Mouse (Mus musculus) brown adipose tissue, adult 24 weeks (tissue): ENCODE data around the gene Bmp2k. TPM values are rescaled to one million over a fixed set of nuclear protein-coding genes. Genes with fewer than 3 reads are reported as not detected.

Experiments used
- H3K27ac ChIP-seq: fragments of 200-500 bp; replicated peaks from 2 replicates; pipeline ENCODE4 v1.5.1; 2012; ENCODE audit warnings: low read depth, mild to moderate bottlenecking, low read length
- H3K4me1 ChIP-seq: fragments of 200-500 bp; 2 replicates; pipeline ENCODE4 v1.6.1; 2012; ENCODE audit warnings: low read length, mixed read lengths; ENCODE audit not compliant: control insufficient read depth, insufficient read depth, insufficient read length
- H3K4me3 ChIP-seq: fragments of 200-500 bp; 2 replicates; pipeline ENCODE4 v1.5.1; 2012; ENCODE audit warnings: low read depth, mild to moderate bottlenecking, low read length, moderate library complexity; ENCODE audit not compliant: insufficient read depth
- polyA plus RNA-seq: library from polyadenylated mRNA; stranded (reverse); fragments of >200 nt; gene quantifications from 2 replicates; pipeline ENCODE4 v1.2.4, GENCODE M21; 2012; ENCODE audit not compliant: missing spikeins, insufficient read depth, insufficient read length

The Bmp2k gene
- polyA plus RNA-seq, 1 experiment, result 7.4 TPM

DNA sequence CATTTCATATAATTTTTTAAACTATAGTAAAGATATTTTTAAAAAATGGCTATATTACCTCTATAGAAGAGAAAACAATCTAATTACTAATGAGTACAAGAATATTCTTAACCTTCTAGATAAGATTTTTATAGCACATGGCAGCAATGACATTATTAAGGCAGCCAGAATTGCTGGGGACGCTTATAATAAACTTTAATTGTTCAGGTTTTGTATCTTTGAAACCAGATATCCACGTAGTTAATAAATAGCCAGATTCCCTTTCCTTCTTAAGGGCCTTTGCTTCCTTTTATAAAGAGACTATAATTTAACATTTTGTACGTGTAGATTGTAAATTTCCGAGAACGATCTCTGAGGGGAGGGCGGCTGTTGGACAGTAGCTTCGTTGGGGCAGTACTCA lies 47.8 kb downstream of the Bmp2k start:
- Histone ChIP-seq H3K4me3 (no peak overlapping the region), H3K27ac (no peak overlapping the region), H3K4me1 (no peaks in the 10 kb centered on the region)

DNA sequence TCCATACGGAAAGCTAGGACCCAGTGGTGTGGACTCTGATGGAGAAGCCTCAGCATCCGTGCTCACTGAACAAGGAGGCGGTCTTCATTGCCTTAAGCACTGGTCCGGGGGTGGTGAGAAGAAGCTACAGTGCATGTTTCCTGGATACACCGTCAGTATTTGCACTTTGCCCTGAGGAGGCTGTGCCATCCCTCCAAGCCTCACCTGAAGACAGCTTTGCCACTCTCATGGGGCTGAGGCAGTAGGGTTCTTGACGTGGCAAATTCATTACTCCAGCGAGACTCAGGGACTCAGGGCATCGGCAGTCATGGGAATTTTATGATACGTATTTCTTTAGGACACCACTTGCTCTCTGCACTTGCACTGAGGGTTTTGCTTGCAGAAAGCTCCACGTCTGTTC lies 49.2 kb downstream of the Bmp2k start:
- Histone ChIP-seq H3K4me1 (no peaks in the 10 kb centered on the region), H3K4me3 (no peak overlapping the region), H3K27ac (no peak overlapping the region)

DNA sequence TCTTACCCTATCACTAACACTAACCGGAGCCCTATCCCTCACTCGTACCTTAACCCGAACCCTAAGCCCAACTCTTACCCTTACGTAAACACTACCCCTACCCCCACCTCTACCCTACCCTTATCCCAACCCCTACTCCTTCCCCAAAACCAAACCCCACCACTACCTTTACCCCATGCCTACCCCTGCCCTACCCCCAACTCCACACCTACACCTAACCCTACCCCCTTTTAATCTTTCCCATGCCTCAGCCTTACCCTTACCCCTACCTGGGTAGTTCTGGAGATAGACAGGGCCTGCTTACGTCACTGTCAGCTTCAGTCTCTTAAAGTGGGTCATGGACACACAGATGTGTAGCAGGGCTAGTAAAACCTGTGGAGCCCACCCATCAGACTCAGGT lies 51.4 kb downstream of the Bmp2k start:
- Histone ChIP-seq H3K27ac (no peak overlapping the region), H3K4me3 (no peak overlapping the region)

DNA sequence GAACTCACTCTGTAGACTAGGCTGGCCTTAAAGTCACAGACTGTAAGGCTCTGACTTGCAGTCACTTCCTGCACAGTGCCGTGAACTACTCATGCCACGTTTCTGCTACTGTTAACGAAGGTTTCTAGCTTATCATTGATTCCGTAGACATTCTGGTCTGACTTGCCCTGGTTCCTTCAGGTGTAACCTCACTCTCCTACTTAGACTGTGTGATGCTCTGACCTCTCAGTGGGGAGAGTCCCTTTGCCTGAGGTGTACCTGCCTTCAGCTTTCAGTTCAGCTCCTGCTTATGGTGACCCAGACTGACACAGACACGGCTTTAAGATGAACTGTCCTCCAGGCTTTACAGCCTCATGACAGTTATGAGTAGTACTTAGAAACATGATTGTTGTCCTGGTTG lies 56.7 kb downstream of the Bmp2k start:
- no peak overlapping the region for H3K27ac ChIP-seq
- H3K4me1 ChIP-seq, result no peaks in the 10 kb centered on the region

More for the DNA sequence above, 51.4 kb downstream of the Bmp2k start:
- no peaks in the 10 kb centered on the region for H3K4me1 ChIP-seq

DNA sequence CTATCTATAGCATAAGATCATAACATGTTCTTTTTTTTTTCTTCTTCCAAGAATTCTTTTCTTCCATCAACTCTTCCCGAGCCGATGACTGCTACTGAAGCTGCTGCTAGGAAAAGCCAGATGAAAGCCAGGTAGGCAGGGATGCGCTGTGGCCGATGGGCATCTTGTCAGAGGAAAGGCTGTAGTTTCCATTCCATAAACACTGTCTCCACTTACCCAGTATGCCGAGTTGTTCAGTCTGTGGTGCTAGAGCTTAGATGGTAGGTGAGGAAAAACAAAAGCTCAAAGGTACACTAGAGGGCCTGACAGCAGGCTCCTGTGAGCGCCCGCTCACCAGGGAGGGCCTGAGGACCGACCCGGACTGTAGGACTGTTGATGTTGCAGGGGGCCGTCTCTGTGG lies 57.3 kb downstream of the Bmp2k start:
- Histone ChIP-seq H3K4me1 (no peaks in the 10 kb centered on the region), H3K27ac (no peak overlapping the region)

More for the DNA sequence above, 56.7 kb downstream of the Bmp2k start:
- no peak overlapping the region for H3K4me3 ChIP-seq

DNA sequence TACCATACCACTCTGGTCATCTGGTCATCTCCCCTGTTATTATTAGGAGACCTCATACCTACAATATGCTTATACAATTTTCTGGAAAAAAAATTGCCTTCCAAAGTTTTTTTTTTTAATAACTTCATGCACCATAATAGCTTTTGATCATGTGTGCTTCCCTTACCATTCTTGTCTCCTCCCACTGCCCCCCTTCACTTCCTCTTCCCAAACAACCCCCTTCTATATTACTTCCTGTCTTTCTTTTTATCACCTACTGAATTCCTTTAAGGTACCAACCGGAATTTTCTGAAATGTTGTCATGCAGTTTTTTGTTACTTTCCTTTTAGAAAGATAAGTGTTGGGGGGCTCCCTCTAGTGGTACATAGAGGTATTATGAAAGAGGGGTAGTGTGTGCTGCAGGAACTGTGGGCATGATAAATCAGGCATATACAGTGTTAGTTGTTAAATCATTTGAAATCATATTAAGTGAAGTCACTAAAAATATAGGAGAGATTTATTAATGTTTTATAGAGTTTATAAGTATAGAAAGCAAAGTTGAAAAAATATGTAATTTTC lies 58.1 kb downstream of the Bmp2k start:
- H3K27ac ChIP-seq, result no peak overlapping the region
- no peaks in the 10 kb centered on the region for H3K4me1 ChIP-seq
- H3K4me3 ChIP-seq, result no peak overlapping the region

More for the DNA sequence above, 57.3 kb downstream of the Bmp2k start:
- no peak overlapping the region for H3K4me3 ChIP-seq

DNA sequence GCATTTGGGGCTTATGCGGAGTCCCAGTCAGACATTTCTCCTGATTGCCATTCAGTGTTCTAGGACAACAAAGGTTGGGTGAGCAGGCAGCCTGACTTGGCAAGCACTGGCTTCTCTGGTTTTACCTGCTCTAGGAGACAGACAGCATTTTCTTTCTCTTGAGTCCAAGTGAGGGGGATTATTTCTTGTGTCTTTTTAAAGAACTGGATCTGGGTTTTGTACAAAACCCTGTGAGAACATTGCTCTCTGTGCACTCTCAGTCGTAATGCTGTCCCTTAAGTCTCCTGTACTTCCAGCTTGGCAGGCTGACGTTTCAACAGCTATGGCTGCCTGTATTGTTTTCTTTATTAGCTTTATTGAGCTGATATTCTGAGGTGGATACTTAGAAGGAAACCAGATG lies 58.9 kb downstream of the Bmp2k start:
- H3K27ac ChIP-seq, result no peak overlapping the region
- H3K4me3 ChIP-seq, result no peak overlapping the region
- no peaks in the 10 kb centered on the region for H3K4me1 ChIP-seq

DNA sequence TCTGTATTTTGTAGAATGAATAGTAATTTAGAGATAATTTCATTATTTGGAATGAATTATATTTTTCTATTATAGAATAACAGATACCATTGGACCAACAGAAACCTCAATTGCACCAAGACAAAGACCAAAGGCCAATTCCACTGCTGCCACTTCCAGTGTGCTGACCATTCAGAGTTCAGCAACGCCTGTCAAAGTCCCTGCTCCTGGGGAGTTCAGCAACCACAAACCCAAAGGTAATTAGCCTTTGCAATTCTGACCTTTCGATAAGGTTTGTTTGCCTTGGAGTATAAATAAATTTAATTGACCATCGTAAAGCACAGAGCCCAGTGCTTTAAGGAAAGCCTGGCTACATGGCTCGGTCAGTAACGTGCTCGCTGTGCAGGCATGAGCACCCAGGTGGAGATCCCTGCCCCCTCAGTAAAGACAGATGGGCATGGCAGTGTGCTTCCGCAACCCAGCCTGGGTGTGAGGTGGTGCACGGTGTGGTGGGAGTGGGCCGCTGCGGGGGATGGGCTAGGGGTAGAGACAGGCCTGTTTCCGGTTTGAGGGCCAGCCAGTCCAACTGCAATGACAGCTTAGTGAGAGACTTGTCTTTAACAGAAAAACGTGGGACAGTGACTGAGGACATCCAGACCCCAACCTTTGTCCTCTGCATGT lies 59.4 kb downstream of the Bmp2k start:
- no peak overlapping the region for H3K4me3 ChIP-seq
- no peak overlapping the region for H3K27ac ChIP-seq
- no peaks in the 10 kb centered on the region for H3K4me1 ChIP-seq

DNA sequence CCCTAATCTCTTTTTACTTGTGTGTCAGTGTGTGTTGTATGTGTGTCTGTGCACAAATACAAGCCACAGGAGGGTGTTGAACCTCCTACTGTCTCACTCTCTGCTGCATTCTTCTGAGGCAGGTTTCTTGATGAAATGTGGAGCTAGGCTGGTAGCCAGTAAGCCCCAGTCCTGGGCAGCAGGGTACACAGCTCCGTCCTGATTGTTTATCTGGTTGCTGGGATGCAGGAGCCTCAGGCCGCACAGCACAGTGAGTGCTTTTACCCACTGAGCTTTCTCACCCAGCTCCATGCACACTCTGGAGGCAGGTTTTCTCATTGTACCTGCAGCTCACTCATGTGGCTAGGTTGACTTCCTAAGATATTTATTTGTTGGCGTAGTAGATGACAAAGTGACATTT lies 63.4 kb downstream of the Bmp2k start:
- Histone ChIP-seq H3K27ac (no peak overlapping the region), H3K4me3 (no peak overlapping the region), H3K4me1 (no peaks in the 10 kb centered on the region)

DNA sequence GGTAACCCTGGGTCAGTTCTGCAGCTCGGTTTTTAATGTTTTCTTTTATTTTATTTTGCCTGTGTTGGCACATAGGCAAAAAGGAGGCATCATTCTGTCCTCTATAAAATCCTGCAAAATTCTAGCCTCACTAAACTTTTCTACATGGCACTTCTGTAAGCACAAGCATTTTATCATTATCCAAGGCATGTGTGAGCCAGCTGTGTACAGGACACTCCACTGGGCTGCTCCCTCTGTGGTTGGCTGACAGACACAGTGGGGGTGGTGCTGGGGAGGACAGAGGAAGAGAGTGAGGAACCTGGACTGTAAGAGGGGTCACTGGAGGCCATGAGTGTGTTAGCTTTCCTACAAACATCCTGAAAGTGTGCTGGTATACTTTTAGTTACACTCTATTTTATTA lies 64.6 kb downstream of the Bmp2k start:
- no peak overlapping the region for H3K27ac ChIP-seq
- no peaks in the 10 kb centered on the region for H3K4me1 ChIP-seq
- no peak overlapping the region for H3K4me3 ChIP-seq

DNA sequence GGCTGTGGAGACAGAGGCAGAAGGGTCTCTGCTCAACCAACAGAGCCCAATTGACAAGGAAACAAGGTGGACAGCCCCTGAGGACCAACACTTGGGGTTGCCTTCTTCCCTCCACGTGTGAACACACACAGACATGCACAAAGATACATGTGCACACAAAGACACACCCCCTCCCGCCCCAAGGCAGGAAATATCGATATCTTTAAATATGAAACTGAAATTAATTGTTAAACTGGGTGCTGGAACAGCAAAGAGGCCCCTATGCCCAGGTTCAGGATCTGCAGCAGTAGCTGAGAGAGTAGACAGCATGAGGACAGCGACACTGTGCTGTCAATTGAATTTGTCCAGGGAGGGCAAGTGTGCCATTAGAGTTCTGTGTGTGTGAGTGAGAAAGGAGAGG lies 68.3 kb downstream of the Bmp2k start:
- no peaks in the 10 kb centered on the region for H3K4me1 ChIP-seq
- H3K27ac ChIP-seq, result no peak overlapping the region
- no peak overlapping the region for H3K4me3 ChIP-seq

DNA sequence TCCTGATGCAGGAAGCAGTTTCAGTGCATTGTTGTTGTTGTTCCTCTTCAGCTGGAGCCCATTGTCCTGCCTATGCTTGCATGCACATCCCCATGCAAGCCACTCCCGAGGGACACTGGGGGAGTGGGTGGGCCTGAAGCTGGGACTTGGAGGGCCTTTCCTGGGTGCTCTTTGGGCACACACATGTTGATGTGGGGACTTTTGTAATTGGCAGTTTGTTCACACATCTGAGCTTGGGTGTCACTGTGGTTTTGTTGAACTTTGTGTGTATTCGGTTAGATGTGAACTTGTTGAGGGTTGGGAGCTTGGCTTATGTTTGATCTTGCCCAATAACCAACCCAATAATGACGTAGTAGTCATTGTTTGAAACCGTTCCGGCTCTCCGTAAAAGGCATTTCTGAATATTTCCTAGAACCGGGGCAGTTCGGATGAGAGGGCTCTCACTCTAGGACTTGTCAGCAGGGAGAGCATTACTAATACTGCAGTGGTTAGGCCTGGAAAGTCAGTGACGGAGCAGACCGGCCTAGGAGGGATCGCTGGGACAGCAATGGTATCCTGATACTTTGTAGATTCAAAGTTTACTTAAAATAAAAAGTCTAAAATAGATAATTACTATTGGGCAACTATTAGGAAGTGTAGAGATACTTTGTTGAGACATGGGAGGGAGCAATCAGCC lies 78.1 kb downstream of the Bmp2k start:
- Histone ChIP-seq H3K4me1 (peaks cover 4% of the 10 kb centered on the region), H3K4me3 (no peak overlapping the region), H3K27ac (no peak overlapping the region)

DNA sequence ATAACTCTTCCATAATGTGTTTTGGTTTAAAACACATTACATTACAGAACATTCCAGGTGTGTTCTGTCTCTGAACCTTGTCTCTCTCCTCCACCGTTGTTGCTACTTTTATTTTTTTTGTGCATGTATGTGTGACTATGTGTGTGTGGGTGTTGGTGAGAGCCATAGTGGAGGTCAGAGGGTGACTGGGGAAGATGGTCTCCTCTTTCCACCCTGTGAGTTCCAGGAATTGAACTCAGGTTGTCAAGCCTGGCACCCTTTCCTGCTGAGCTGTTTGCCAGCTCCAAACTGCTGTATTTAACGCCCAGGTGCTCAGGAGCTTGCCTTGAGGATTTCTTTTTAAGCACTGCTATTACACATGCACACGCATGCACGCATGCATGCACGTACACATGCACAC lies 78.7 kb downstream of the Bmp2k start:
- Histone ChIP-seq H3K27ac (no peak overlapping the region), H3K4me3 (no peak overlapping the region), H3K4me1 (peaks cover 4% of the 10 kb centered on the region)

DNA sequence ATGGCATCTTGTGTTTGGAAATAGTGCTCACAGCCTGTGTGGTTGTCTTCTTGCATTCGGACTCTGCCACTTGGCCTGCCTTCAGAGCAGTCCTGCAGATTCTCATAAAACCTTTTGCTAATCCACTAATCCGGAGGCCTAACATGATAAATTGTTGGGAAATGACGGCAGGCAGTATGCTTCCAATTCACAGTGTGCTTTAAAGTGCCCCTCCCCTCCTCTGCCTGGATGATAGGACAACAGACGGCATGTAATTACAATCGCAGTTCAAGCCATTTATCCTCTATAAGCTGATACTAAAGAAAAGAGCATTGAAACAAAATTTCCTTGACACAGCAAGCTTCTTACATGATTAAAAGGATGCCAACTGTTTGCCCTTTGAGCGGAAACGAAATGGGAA lies 80.2 kb downstream of the Bmp2k start:
- H3K27ac ChIP-seq, result no peak overlapping the region
- H3K4me3 ChIP-seq, result no peak overlapping the region

DNA sequence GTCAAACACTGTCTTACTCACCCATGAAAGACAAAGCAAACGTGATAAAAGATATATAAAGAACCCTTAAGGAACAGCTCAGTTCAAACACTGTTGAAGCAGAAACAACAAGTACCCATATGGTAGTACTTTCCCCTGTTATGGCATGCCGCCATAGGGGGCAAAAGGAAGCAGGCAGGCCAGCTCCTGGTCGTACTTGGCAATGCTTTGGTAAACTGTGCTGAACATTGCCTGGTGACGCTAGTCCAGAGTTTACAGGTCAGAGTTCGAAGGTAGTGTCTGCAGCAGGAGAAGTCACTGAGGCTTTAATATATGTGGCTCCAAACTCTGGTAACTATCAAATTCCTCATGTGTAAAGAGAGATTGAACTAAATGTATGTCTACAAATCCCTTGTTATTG lies 81.2 kb downstream of the Bmp2k start:
- H3K4me1 ChIP-seq, result peaks cover 4% of the 10 kb centered on the region
- no peak overlapping the region for H3K4me3 ChIP-seq
- no peak overlapping the region for H3K27ac ChIP-seq

More for the DNA sequence above, 80.2 kb downstream of the Bmp2k start:
- peaks cover 4% of the 10 kb centered on the region for H3K4me1 ChIP-seq

DNA sequence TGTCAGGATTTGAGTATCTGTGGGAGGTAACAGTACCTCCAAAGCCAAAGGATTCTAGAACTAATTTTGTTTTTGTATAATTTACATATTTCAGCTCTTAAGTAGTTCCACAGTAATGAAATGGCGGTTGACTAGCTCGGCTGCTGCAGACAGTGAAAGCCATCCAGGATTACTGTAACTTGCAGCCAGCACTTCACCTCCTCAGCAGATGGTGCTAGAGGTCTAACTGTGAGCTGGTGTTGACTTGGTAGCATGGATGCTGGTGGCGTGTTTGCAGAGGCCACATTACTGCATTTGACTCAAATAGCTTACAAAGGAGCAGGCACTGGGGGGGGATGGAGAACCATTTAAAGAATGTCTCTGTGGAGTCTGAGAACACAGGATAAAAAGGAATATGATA lies 84.0 kb downstream of the Bmp2k start:
- Histone ChIP-seq H3K4me1 (peaks cover 4% of the 10 kb centered on the region), H3K4me3 (no peak overlapping the region), H3K27ac (no peak overlapping the region)
